Mouse (Mus musculus) heart, embryonic 16.5 days (tissue): ENCODE results near the gene Ipo13. TPM values are rescaled to one million over a fixed set of nuclear protein-coding genes. Genes with fewer than 3 reads are reported as not detected.

Source experiments
- ATAC-seq: fragments of 200-750 bp; cut with Nextera tagmentation; replicated peaks from 2 replicates; pipeline ENCODE4 v1.8.0; 2017; ENCODE audit warnings: moderate number of reproducible peaks; ENCODE audit not compliant: insufficient read depth, low FRiP score; ENCODE audit errors: extremely low read depth
- H3K27ac ChIP-seq: fragments of 300-500 bp; sonication (generic); 2 replicates; pipeline ENCODE4 v1.5.1; 2014; ENCODE audit warnings: mild to moderate bottlenecking, low read length, control low read depth, moderate library complexity
- H3K27me3 ChIP-seq: fragments of 300-500 bp; sonication (generic); 2 replicates; pipeline ENCODE4 v1.6.1; 2014; ENCODE audit warnings: low read length, mixed read lengths; ENCODE audit not compliant: control insufficient read depth, insufficient read depth
- H3K36me3 ChIP-seq: fragments of 300-500 bp; sonication (generic); 2 replicates; pipeline ENCODE4 v1.6.1; 2014; ENCODE audit not compliant: control insufficient read depth, insufficient read depth
- H3K4me1 ChIP-seq: fragments of 300-500 bp; sonication (generic); 2 replicates; pipeline ENCODE4 v1.6.1; 2014; ENCODE audit warnings: low read length, mixed read lengths; ENCODE audit not compliant: control insufficient read depth, insufficient read depth
- H3K4me2 ChIP-seq: fragments of 300-500 bp; sonication (generic); 2 replicates; pipeline ENCODE4 v1.6.1; 2014; ENCODE audit warnings: low read depth, mild to moderate bottlenecking, control low read depth, low read length
- H3K4me3 ChIP-seq: fragments of 300-500 bp; sonication (generic); 2 replicates; pipeline ENCODE4 v1.5.1; 2014; ENCODE audit warnings: mild to moderate bottlenecking, control low read depth, low read length
- H3K9ac ChIP-seq: fragments of 300-500 bp; sonication (generic); 2 replicates; pipeline ENCODE4 v1.6.1; 2014; ENCODE audit warnings: low read length, control low read depth
- H3K9me3 ChIP-seq: fragments of 300-500 bp; sonication (generic); replicated peaks from 2 replicates; pipeline ENCODE4 v1.6.1; 2016; ENCODE audit warnings: low read length; ENCODE audit not compliant: control insufficient read depth
- WGBS: fragments of 180-500 bp; shearing (Covaris S2); extraction: QIAGEN DNeasy Blood & Tissue Kit; methylation state at CpG from one replicate; pipeline ENCODE4 v1.1.7; 2014; 5-methylcytosine and 5-hydroxymethylcytosine counted together
- polyA plus RNA-seq: library from polyadenylated mRNA; unstranded; fragments of >200 nt; fragmentation: Nextera tagmentation; extraction: Ambion mirVana; gene quantifications from 2 replicates; pipeline ENCODE4 v1.2.1, GENCODE M21; 2015

Gene Ipo13
- polyA plus RNA-seq, 1 experiment from 2014 or later: 43.7 TPM

- no peak overlapping the region for H3K27ac ChIP-seq
- H3K4me3 ChIP-seq: no peak overlapping the region
- 91% methylated on average over 14 of the region's 14 CpGs for WGBS
- H3K27me3 ChIP-seq: no peaks in the 10 kb centered on the region
- H3K4me1 ChIP-seq: peaks cover 13% of the 10 kb centered on the region
- H3K4me2 ChIP-seq: no peak overlapping the region
- H3K9me3 ChIP-seq: no peaks in the 10 kb centered on the region
- no peak for ATAC-seq
- H3K9ac ChIP-seq: no peak overlapping the region
- peaks cover 16% of the 10 kb centered on the region for H3K36me3 ChIP-seq
Observed at GRCm38 (mm10) chr4:117890031-117890430, 24.8 kb downstream of the Ipo13 start.

DNA sequence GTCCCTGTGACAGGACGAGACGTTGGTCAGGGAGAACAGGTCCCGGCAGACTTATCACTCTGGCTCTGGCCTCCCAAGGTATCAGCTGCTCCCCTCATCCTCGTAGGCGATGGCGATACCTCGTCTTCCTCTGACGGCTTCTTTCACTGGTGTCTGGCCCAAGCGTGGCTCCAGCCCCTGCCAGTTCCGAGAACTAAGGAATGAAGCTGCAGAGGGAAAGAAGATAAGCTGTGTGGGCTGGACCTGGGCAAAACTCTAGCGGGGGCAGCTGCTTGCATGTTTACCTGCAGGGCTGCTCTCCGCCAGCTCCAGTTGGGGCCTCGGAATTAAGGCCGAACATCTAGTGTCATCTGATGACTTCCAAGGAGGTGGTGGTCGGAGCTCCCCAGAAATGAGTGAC lies 25.3 kb downstream of the Ipo13 start:
- Histone ChIP-seq H3K27ac (no peak overlapping the region), H3K4me3 (no peak overlapping the region), H3K27me3 (no peaks in the 10 kb centered on the region), H3K9me3 (no peaks in the 10 kb centered on the region), H3K4me2 (no peak overlapping the region), H3K9ac (no peak overlapping the region), H3K4me1 (peaks cover 13% of the 10 kb centered on the region), H3K36me3 (peaks cover 17% of the 10 kb centered on the region)
- 79% methylated on average over 15 of the region's 15 CpGs for WGBS
- no peak for ATAC-seq

GRCm38 (mm10) chr4:117887920-117888319 lies 26.9 kb downstream of the Ipo13 start:
- no peak for ATAC-seq
- no peak overlapping the region for H3K27ac ChIP-seq
- no peak overlapping the region; the same call in 1 of the 2 replicates for H3K4me3 ChIP-seq
- peaks cover 19% of the 10 kb centered on the region for H3K36me3 ChIP-seq
- no peaks in the 10 kb centered on the region for H3K27me3 ChIP-seq
- H3K9me3 ChIP-seq: no peaks in the 10 kb centered on the region
- no peak overlapping the region for H3K9ac ChIP-seq
- H3K4me2 ChIP-seq: no peak overlapping the region; the same call in 1 of the 2 replicates
- WGBS: 58% methylated on average over 2 of the region's 2 CpGs
- peaks cover 16% of the 10 kb centered on the region for H3K4me1 ChIP-seq

- Histone ChIP-seq H3K27me3 (no peaks in the 10 kb centered on the region), H3K9me3 (no peaks in the 10 kb centered on the region), H3K9ac (peak within 1 kb of the TSS; percentile 90), H3K27ac (peak within 1 kb of the TSS; percentile 33; the same call in 1 of the 2 replicates), H3K36me3 (peaks cover 19% of the 10 kb centered on the region), H3K4me2 (peak within 1 kb of the TSS; percentile 86), H3K4me3 (peak within 1 kb of the TSS; percentile 89), H3K4me1 (peaks cover 21% of the 10 kb centered on the region)
- WGBS: 0% methylated on average over 37 of the region's 37 CpGs
- peak; percentile 83 for ATAC-seq
Observed at GRCm38 (mm10) chr4:117887133-117887532, 27.7 kb downstream of the Ipo13 start, which contains the start of gene Atp6v0b. Atp6v0b (minus strand) TSS chr4:117887333.

GRCm38 (mm10) chr4:117886644-117887043 lies 28.2 kb downstream of the Ipo13 start:
- Histone ChIP-seq H3K36me3 (peaks cover 19% of the 10 kb centered on the region), H3K27me3 (no peaks in the 10 kb centered on the region), H3K4me3 (peak overlapping the region; percentile 89), H3K27ac (peak overlapping the region; percentile 33; the same call in 1 of the 2 replicates), H3K4me2 (peak overlapping the region; percentile 86), H3K9ac (peak overlapping the region; percentile 90), H3K9me3 (no peaks in the 10 kb centered on the region), H3K4me1 (peaks cover 21% of the 10 kb centered on the region)
- WGBS: 1% methylated on average over 24 of the region's 24 CpGs
- ATAC-seq: no peak

- WGBS: 80% methylated on average over 9 of the region's 9 CpGs
- H3K4me1 ChIP-seq: peaks cover 17% of the 10 kb centered on the region
- H3K36me3 ChIP-seq: peaks cover 19% of the 10 kb centered on the region
- H3K9me3 ChIP-seq: no peaks in the 10 kb centered on the region
- no peak for ATAC-seq
- H3K4me2 ChIP-seq: peak overlapping the region; percentile 86
- no peaks in the 10 kb centered on the region for H3K27me3 ChIP-seq
- H3K9ac ChIP-seq: peak overlapping the region; percentile 90; the same call in 1 of the 2 replicates
- peak overlapping the region; percentile 89 for H3K4me3 ChIP-seq
- H3K27ac ChIP-seq: no peak overlapping the region
Observed at GRCm38 (mm10) chr4:117885994-117886393, 28.8 kb downstream of the Ipo13 start.

DNA sequence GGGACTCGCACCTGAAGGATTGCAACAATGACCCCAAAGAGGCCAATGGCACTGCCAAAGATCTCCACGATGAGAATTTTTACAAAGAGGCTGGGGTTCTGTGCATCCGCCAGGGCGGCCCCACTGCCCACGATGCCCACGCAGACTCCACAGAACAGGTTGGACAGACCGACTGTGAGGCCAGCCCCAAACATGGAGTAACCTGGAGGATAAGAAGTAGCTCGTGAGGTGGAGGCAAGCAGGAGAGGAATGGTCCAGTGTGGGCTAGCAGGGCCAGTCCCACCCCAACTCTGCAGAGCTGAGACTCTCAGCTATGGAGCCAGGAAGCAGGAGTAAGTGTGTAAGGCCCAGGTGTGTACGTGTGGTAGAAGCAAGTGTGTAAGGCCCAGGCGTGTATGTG lies 29.7 kb downstream of the Ipo13 start:
- peaks cover 19% of the 10 kb centered on the region for H3K36me3 ChIP-seq
- no peak overlapping the region for H3K4me3 ChIP-seq
- peaks cover 16% of the 10 kb centered on the region for H3K4me1 ChIP-seq
- H3K9me3 ChIP-seq: no peaks in the 10 kb centered on the region
- no peak overlapping the region for H3K9ac ChIP-seq
- no peak overlapping the region for H3K27ac ChIP-seq
- H3K27me3 ChIP-seq: no peaks in the 10 kb centered on the region
- WGBS: 93% methylated on average over 10 of the region's 10 CpGs
- ATAC-seq: no peak
- no peak overlapping the region for H3K4me2 ChIP-seq

DNA sequence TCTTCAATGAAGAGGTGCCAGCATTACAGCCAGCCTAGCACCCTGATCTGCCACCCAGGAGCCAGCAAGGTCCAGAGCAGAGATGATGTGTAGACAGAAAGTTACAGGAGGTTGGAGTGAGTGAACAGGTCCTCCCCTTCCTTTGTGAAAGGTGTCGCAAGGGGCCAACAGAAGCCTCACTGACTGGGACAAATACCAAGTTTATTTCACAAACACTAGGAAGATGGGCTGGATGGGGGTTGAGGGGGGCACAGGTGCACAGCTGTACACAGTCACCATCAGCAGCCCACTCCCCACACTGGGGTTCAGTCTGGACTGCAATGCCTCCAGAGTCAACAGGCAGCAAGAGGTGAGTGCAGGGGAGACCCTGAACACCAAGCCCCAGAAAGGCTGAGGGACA lies 30.7 kb downstream of the Ipo13 start:
- Histone ChIP-seq H3K4me1 (peaks cover 16% of the 10 kb centered on the region), H3K4me3 (no peak overlapping the region), H3K27ac (no peak overlapping the region), H3K9me3 (no peaks in the 10 kb centered on the region), H3K9ac (no peak overlapping the region), H3K36me3 (peaks cover 15% of the 10 kb centered on the region), H3K27me3 (no peaks in the 10 kb centered on the region), H3K4me2 (no peak overlapping the region)
- WGBS: 88% methylated on average over 1 of the region's 1 CpGs
- ATAC-seq: no peak

GRCm38 (mm10) chr4:117882701-117883691 lies 31.8 kb downstream of the Ipo13 start, which contains the start of gene B4galt2:
B4galt2 (minus strand) TSS chr4:117883487.
- no peaks in the 10 kb centered on the region for H3K27me3 ChIP-seq
- WGBS: 2% methylated on average over 86 of the region's 103 CpGs
- peak within 1 kb of the TSS; percentile 62 for H3K4me2 ChIP-seq
- H3K9me3 ChIP-seq: no peaks in the 10 kb centered on the region
- peaks cover 15% of the 10 kb centered on the region for H3K36me3 ChIP-seq
- H3K9ac ChIP-seq: peak within 1 kb of the TSS; percentile 85
- peak within 1 kb of the TSS; percentile 79 for H3K4me3 ChIP-seq
- H3K27ac ChIP-seq: 0 out of 2 replicates have a peak within 1 kb of the TSS, but pooled peaks have one; percentile 30
- H3K4me1 ChIP-seq: peaks cover 19% of the 10 kb centered on the region
- peak; percentile 53 for ATAC-seq
